Mouse (Mus musculus): Measurements from ENCODE around the gene Rnf222. TPM values are rescaled to one million over a fixed set of nuclear protein-coding genes. Genes with fewer than 3 reads are reported as not detected.
A peak's percentile ranks its signal among the peaks of the same experiment; 100 is the strongest.

Gene Rnf222
- polyA plus RNA-seq, 1 experiment from 2014 or later: not detected

- no peaks in the 10 kb centered on the region; the same call in 1 of the 2 replicates for H3K4me1 ChIP-seq (replicated peaks; ENCODE audit: control insufficient read depth, insufficient read depth, low read length)
- no peaks in the 10 kb centered on the region for H3K27me3 ChIP-seq (ENCODE audit: control insufficient read depth, insufficient read depth, low read length)
- no peak overlapping the region for H3K9ac ChIP-seq (ENCODE audit: low read depth, low read length)
- no peaks in the 10 kb centered on the region for H3K9me3 ChIP-seq (ENCODE audit: control insufficient read depth, low read length)
- no peaks in the 10 kb centered on the region for H3K36me3 ChIP-seq (ENCODE audit: control insufficient read depth, insufficient read depth, low read length)
- WGBS: 86% methylated on average over 3 of the region's 3 CpGs
- no peak overlapping the region for H3K27ac ChIP-seq (ENCODE audit: low read depth, low read length)
- H3K4me2 ChIP-seq (replicated peaks; ENCODE audit: low read depth, low read length): no peak overlapping the region
- DNase-seq (ENCODE audit: low spot score): no peak
- no peak for ATAC-seq (ENCODE audit: low FRiP score)
- H3K4me3 ChIP-seq (ENCODE audit: low read depth, low read length): no peak overlapping the region
These were observed 31.0 kb upstream of the Rnf222 start for GRCm38 (mm10) chr11:68857329-68857728.

DNA sequence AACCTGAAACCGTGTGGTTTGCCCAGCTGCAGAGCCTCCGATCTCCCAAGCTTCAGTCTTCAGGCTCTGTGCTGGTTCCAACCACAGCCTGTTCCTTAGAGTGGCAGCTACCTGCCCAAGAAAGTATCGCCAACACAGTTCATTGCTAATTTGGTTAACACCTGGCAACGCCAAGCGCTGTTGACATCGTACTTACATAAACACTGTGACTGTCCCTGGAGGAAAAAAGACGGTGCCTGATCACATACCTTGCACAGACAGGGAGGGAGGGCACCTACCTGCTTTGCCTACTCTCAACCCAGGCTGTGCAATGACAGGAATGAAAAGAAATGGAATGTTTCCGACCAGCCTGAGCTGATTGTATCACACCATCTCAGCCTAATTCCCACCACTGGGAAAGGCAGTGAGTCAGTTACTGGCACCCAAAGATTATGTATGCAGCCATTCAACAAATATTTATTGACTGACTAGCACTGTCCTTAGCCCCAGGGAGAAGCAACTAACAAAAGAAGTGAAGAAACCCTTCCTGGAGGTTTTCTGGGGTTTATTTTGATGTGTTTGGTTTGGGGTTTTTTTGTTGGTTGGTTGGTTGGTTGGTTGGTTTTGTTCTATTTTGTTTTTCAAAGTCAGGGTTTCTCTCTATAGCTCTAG, 28.3 kb upstream of the Rnf222 start:
- DNase-seq (ENCODE audit: low spot score) (no peak), ATAC-seq (ENCODE audit: low FRiP score) (no peak)
- Histone ChIP-seq H3K36me3 (ENCODE audit: control insufficient read depth, insufficient read depth, low read length) (no peaks in the 10 kb centered on the region), H3K4me1 (replicated peaks; ENCODE audit: control insufficient read depth, insufficient read depth, low read length) (no peaks in the 10 kb centered on the region), H3K4me3 (ENCODE audit: low read depth, low read length) (no peak overlapping the region), H3K27me3 (ENCODE audit: control insufficient read depth, insufficient read depth, low read length) (no peaks in the 10 kb centered on the region), H3K4me2 (replicated peaks; ENCODE audit: low read depth, low read length) (no peak overlapping the region), H3K9me3 (ENCODE audit: control insufficient read depth, low read length) (no peaks in the 10 kb centered on the region), H3K27ac (ENCODE audit: low read depth, low read length) (no peak overlapping the region), H3K9ac (ENCODE audit: low read depth, low read length) (no peak overlapping the region)
- 84% methylated on average over 8 of the region's 8 CpGs for WGBS

GRCm38 (mm10) chr11:68862260-68862659, 26.1 kb upstream of the Rnf222 start:
- Histone ChIP-seq H3K27ac (ENCODE audit: low read depth, low read length) (no peak overlapping the region), H3K27me3 (ENCODE audit: control insufficient read depth, insufficient read depth, low read length) (no peaks in the 10 kb centered on the region), H3K4me2 (replicated peaks; ENCODE audit: low read depth, low read length) (no peak overlapping the region), H3K4me1 (replicated peaks; ENCODE audit: control insufficient read depth, insufficient read depth, low read length) (no peaks in the 10 kb centered on the region), H3K4me3 (ENCODE audit: low read depth, low read length) (no peak overlapping the region), H3K36me3 (ENCODE audit: control insufficient read depth, insufficient read depth, low read length) (no peaks in the 10 kb centered on the region), H3K9ac (ENCODE audit: low read depth, low read length) (no peak overlapping the region), H3K9me3 (ENCODE audit: control insufficient read depth, low read length) (no peaks in the 10 kb centered on the region)
- DNase-seq (ENCODE audit: low spot score): no peak
- ATAC-seq (ENCODE audit: low FRiP score): no peak
- WGBS: 75% methylated on average over 2 of the region's 2 CpGs

DNA sequence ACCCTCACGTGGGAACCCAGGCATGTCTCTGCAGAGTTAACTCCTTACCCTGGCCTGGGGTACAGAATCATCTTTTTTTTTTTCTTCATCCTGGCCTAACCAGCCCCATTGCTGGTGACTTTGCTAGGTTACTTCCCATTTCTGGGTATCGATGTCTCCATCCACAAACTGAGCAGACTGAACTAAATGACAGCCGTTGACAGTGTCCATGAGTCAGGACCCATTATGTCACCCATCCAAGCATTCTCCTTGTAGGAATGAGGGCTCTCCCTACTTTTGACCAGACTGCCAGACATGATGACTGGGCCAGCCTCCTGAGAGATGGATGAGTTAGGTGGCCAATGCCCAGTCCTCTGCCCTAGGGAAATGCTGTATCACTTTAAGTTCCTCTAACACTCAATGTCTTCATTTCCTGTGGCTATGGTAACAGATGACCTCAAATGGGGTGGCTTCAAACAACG, 24.7 kb upstream of the Rnf222 start:
- H3K9ac ChIP-seq (ENCODE audit: low read depth, low read length): no peak overlapping the region
- no peaks in the 10 kb centered on the region for H3K36me3 ChIP-seq (ENCODE audit: control insufficient read depth, insufficient read depth, low read length)
- ATAC-seq (ENCODE audit: low FRiP score) (no peak), DNase-seq (ENCODE audit: low spot score) (no peak)
- H3K9me3 ChIP-seq (ENCODE audit: control insufficient read depth, low read length): no peaks in the 10 kb centered on the region
- WGBS: 90% methylated on average over 4 of the region's 4 CpGs
- H3K27me3 ChIP-seq (ENCODE audit: control insufficient read depth, insufficient read depth, low read length): no peaks in the 10 kb centered on the region
- H3K27ac ChIP-seq (ENCODE audit: low read depth, low read length): no peak overlapping the region
- H3K4me3 ChIP-seq (ENCODE audit: low read depth, low read length): no peak overlapping the region
- H3K4me2 ChIP-seq (replicated peaks; ENCODE audit: low read depth, low read length): no peak overlapping the region
- no peaks in the 10 kb centered on the region for H3K4me1 ChIP-seq (replicated peaks; ENCODE audit: control insufficient read depth, insufficient read depth, low read length)

DNA sequence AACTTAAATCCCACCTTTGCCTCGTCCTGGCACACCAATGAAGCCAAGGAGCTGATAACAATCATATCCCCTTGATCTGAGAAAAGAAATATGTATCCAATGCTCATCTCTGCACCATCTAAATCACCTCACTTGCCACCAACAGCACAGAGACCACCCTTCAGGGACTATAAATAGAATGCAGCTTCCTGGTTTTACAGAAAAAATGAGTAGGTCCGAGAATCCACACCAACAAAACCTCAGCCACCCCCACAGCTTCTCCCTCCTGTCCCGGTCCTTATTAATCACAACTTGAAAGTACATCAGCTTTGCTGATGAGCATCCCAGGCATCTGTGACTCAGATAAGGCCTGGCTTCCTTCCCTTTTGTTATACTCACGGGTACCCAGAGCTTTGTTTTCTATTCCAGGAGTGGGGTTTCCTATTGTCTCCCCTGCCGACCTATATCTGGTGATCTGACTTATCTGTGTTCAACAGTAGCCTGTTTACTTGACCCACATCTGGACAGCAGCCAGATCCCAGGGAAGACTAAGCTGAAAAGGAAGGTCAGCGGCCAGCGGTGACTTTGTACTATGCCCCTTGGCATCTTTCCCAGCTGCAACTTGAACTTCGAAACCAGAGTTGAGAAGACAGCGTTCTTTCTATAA, 23.7 kb upstream of the Rnf222 start:
- DNase-seq (ENCODE audit: low spot score) (no peak), ATAC-seq (ENCODE audit: low FRiP score) (no peak)
- Histone ChIP-seq H3K9ac (ENCODE audit: low read depth, low read length) (no peak overlapping the region), H3K27ac (ENCODE audit: low read depth, low read length) (no peak overlapping the region), H3K4me2 (replicated peaks; ENCODE audit: low read depth, low read length) (no peak overlapping the region), H3K4me3 (ENCODE audit: low read depth, low read length) (no peak overlapping the region), H3K27me3 (ENCODE audit: control insufficient read depth, insufficient read depth, low read length) (no peaks in the 10 kb centered on the region), H3K9me3 (ENCODE audit: control insufficient read depth, low read length) (no peaks in the 10 kb centered on the region), H3K36me3 (ENCODE audit: control insufficient read depth, insufficient read depth, low read length) (no peaks in the 10 kb centered on the region), H3K4me1 (replicated peaks; ENCODE audit: control insufficient read depth, insufficient read depth, low read length) (no peaks in the 10 kb centered on the region)
- 67% methylated on average over 9 of the region's 9 CpGs for WGBS

DNA sequence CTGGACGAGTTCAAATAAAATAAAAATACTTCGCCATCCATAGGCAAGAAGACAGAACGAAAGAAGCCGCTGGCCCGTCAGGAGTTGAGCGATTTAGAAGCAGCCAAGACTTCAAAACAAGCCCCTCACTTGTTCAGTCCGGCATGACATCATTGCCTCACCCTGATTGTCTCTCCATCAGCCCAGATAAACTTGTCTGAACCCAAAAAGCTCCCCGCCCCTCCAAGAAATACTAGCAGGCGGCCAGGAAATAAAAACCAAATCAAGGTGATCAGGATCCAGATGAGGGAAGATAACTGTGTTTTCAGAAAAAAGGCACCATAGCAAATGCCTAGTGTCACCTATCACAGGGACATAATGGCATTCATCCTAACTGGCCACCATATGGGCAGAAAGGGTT, 17.1 kb upstream of the Rnf222 start:
- Histone ChIP-seq H3K27me3 (ENCODE audit: control insufficient read depth, insufficient read depth, low read length) (no peaks in the 10 kb centered on the region), H3K36me3 (ENCODE audit: control insufficient read depth, insufficient read depth, low read length) (no peaks in the 10 kb centered on the region), H3K4me1 (replicated peaks; ENCODE audit: control insufficient read depth, insufficient read depth, low read length) (no peaks in the 10 kb centered on the region), H3K4me3 (ENCODE audit: low read depth, low read length) (no peak overlapping the region), H3K4me2 (replicated peaks; ENCODE audit: low read depth, low read length) (no peak overlapping the region), H3K9me3 (ENCODE audit: control insufficient read depth, low read length) (no peaks in the 10 kb centered on the region), H3K27ac (ENCODE audit: low read depth, low read length) (no peak overlapping the region), H3K9ac (ENCODE audit: low read depth, low read length) (no peak overlapping the region)
- DNase-seq (ENCODE audit: low spot score) (no peak), ATAC-seq (ENCODE audit: low FRiP score) (no peak)
- 90% methylated on average over 9 of the region's 9 CpGs for WGBS

DNA sequence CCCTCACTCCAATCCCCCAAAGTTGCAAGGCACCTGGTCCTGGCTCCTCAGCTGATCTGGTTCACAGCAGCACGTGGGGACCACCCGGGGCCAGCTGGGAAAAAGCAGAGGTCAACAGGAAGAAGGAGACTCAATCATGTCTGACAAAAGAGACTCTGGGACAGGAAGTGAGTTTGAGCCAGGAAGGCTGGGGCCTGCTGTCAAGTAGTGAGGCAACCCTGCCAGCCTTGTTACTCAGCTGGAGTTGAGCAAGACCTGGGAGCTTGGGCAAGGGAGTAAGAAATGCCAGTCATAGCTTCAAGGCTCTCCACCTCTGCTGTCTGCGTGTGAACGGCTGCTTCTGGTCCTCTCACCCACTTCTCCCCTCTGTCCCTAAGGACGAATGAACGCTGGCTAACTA, 16.6 kb upstream of the Rnf222 start, which contains the start of gene Ndel1:
Ndel1 (minus strand) TSS at position 111 of the 400 bp plus-strand sequence.
- H3K9ac ChIP-seq (ENCODE audit: low read depth, low read length): no peak within 1 kb of the TSS
- H3K4me3 ChIP-seq (ENCODE audit: low read depth, low read length): no peak within 1 kb of the TSS
- no peaks in the 10 kb centered on the region for H3K4me1 ChIP-seq (replicated peaks; ENCODE audit: control insufficient read depth, insufficient read depth, low read length)
- no peaks in the 10 kb centered on the region for H3K36me3 ChIP-seq (ENCODE audit: control insufficient read depth, insufficient read depth, low read length)
- ATAC-seq (ENCODE audit: low FRiP score) (no peak), DNase-seq (ENCODE audit: low spot score) (no peak)
- H3K4me2 ChIP-seq (replicated peaks; ENCODE audit: low read depth, low read length): no peak within 1 kb of the TSS
- no peaks in the 10 kb centered on the region for H3K27me3 ChIP-seq (ENCODE audit: control insufficient read depth, insufficient read depth, low read length)
- WGBS: 64% methylated on average over 6 of the region's 6 CpGs
- H3K9me3 ChIP-seq (ENCODE audit: control insufficient read depth, low read length): no peaks in the 10 kb centered on the region
- no peak within 1 kb of the TSS for H3K27ac ChIP-seq (ENCODE audit: low read depth, low read length)

DNA sequence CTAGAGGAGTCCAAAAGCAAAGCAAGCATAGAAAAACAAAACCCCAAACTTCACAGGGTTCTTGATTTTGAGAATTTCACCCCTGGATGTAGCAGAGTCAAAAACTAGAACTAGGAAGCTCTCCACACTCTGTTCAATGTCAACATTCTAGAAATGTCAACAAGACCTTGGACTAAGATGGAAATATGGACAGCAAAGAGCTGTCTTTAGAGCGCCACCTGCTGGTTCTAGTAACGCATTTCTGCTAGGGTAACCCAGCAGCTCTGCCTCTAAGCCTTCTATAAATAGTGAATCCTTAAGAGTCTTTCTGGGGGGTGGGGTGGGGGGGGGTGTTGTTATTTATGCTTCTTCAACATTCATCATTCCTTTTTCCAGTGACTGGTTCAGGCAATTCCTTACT, 13.5 kb upstream of the Rnf222 start:
- WGBS: 0% methylated on average over 2 of the region's 2 CpGs
- H3K27ac ChIP-seq (ENCODE audit: low read depth, low read length): no peak overlapping the region
- no peak overlapping the region for H3K4me3 ChIP-seq (ENCODE audit: low read depth, low read length)
- no peak overlapping the region for H3K4me2 ChIP-seq (replicated peaks; ENCODE audit: low read depth, low read length)
- H3K9ac ChIP-seq (ENCODE audit: low read depth, low read length): no peak overlapping the region
- no peaks in the 10 kb centered on the region for H3K36me3 ChIP-seq (ENCODE audit: control insufficient read depth, insufficient read depth, low read length)
- no peak for ATAC-seq (ENCODE audit: low FRiP score)
- no peaks in the 10 kb centered on the region for H3K27me3 ChIP-seq (ENCODE audit: control insufficient read depth, insufficient read depth, low read length)
- no peaks in the 10 kb centered on the region for H3K4me1 ChIP-seq (replicated peaks; ENCODE audit: control insufficient read depth, insufficient read depth, low read length)
- H3K9me3 ChIP-seq (ENCODE audit: control insufficient read depth, low read length): no peaks in the 10 kb centered on the region
- peak; percentile 83 for DNase-seq (ENCODE audit: low spot score)

GRCm38 (mm10) chr11:68878811-68879210, 9.5 kb upstream of the Rnf222 start:
- H3K4me2 ChIP-seq (replicated peaks; ENCODE audit: low read depth, low read length): no peak overlapping the region
- H3K4me1 ChIP-seq (replicated peaks; ENCODE audit: control insufficient read depth, insufficient read depth, low read length): no peaks in the 10 kb centered on the region
- H3K36me3 ChIP-seq (ENCODE audit: control insufficient read depth, insufficient read depth, low read length): no peaks in the 10 kb centered on the region
- DNase-seq (ENCODE audit: low spot score) (no peak), ATAC-seq (ENCODE audit: low FRiP score) (no peak)
- H3K9ac ChIP-seq (ENCODE audit: low read depth, low read length): no peak overlapping the region
- H3K27me3 ChIP-seq (ENCODE audit: control insufficient read depth, insufficient read depth, low read length): no peaks in the 10 kb centered on the region
- no peak overlapping the region for H3K4me3 ChIP-seq (ENCODE audit: low read depth, low read length)
- H3K27ac ChIP-seq (ENCODE audit: low read depth, low read length): no peak overlapping the region
- 90% methylated on average over 5 of the region's 5 CpGs for WGBS
- H3K9me3 ChIP-seq (ENCODE audit: control insufficient read depth, low read length): no peaks in the 10 kb centered on the region
